Mouse (Mus musculus) forebrain, embryonic 11.5 days (tissue): ENCODE measurements at regions not wholly inside any gene's neighbourhood (a gene's known extent, or its start where the extent isn't known, plus 50 kb on each side); places are given as distances from the start of the nearest gene placed in this dataset.

ENCODE experiments used
- ATAC-seq: fragments of 200-750 bp; cut with Nextera tagmentation; replicated peaks from 2 replicates; pipeline ENCODE4 v1.8.0; 2017; ENCODE audit warnings: moderate TSS enrichment; ENCODE audit not compliant: low FRiP score
- DNase-seq: peaks from one replicate; pipeline ENCODE4 v3.0.0-alpha.2; 2017; ENCODE audit warnings: low spot score
- H3K27ac ChIP-seq: fragments of 300-500 bp; sonication (generic); 2 replicates; pipeline ENCODE4 v1.5.1; 2014; ENCODE audit warnings: low read depth, low read length
- H3K27me3 ChIP-seq: fragments of 300-500 bp; sonication (generic); 2 replicates; pipeline ENCODE4 v1.6.1; 2014; ENCODE audit warnings: mild to moderate bottlenecking, low read length, mixed read lengths; ENCODE audit not compliant: control insufficient read depth, insufficient read depth
- H3K36me3 ChIP-seq: fragments of 300-500 bp; sonication (generic); 2 replicates; pipeline ENCODE4 v1.6.1; 2014; ENCODE audit warnings: mild to moderate bottlenecking, low read length, moderate library complexity, mixed read lengths; ENCODE audit not compliant: control insufficient read depth, insufficient read depth
- H3K4me1 ChIP-seq: fragments of 300-500 bp; sonication (generic); replicated peaks from 2 replicates; pipeline ENCODE4 v1.6.1; 2014; ENCODE audit warnings: low read length, mixed read lengths; ENCODE audit not compliant: control insufficient read depth, insufficient read depth
- H3K4me2 ChIP-seq: fragments of 300-500 bp; sonication (generic); 2 replicates; pipeline ENCODE4 v1.6.1; 2014; ENCODE audit warnings: low read depth, mild to moderate bottlenecking, low read length, moderate library complexity, mixed read lengths; ENCODE audit not compliant: severe bottlenecking
- H3K4me3 ChIP-seq: fragments of 300-500 bp; sonication (generic); 2 replicates; pipeline ENCODE4 v1.5.1; 2014; ENCODE audit warnings: low read depth, low read length
- H3K9ac ChIP-seq: fragments of 300-500 bp; sonication (generic); 2 replicates; pipeline ENCODE4 v1.6.1; 2014; ENCODE audit warnings: low read length
- H3K9me3 ChIP-seq: fragments of 300-500 bp; sonication (generic); 2 replicates; pipeline ENCODE4 v1.6.1; 2016; ENCODE audit warnings: low read length, mixed read lengths; ENCODE audit not compliant: control insufficient read depth
- WGBS: fragments of 180-500 bp; shearing (Covaris S2); extraction: QIAGEN DNeasy Blood & Tissue Kit; methylation state at CpG from one replicate; pipeline ENCODE4 v1.1.7; 2014; 5-methylcytosine and 5-hydroxymethylcytosine counted together

- no peaks in the 10 kb centered on the region for H3K27me3 ChIP-seq
- H3K4me1 ChIP-seq, result no peaks in the 10 kb centered on the region
- no peak for ATAC-seq
- no peak overlapping the region for H3K27ac ChIP-seq
- no peak overlapping the region for H3K9ac ChIP-seq
- 96% methylated on average over 2 of the region's 2 CpGs for WGBS
- H3K4me3 ChIP-seq, result no peak overlapping the region
- no peaks in the 10 kb centered on the region for H3K36me3 ChIP-seq
- H3K9me3 ChIP-seq, result no peaks in the 10 kb centered on the region
- no peak overlapping the region for H3K4me2 ChIP-seq
- DNase-seq, result no peak
Measured at GRCm38 (mm10) chr6:32644016-32644415, 56.0 kb upstream of the Plxna4 start.

DNA sequence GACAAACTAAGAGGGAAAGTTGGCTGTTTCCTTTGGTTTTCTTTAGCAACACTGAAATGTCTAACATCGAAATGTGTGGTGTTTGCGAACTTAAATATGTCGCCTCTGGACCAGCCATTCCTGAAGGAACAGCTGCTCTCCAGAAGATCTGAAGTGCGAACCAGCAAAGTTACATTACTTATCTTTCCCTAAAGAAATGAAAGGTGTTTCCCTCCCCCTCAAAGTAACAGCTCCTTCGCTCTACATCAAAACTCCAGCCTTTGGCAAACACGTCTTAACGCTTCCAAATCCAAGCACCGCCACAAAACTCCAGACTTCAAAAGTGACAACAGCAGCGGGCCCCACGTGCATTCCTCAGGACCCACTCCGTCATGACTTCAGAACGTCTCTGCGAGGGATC, 50.9 kb upstream of the Plxna4 start:
- Histone ChIP-seq H3K4me3 (no peak overlapping the region), H3K36me3 (no peaks in the 10 kb centered on the region), H3K4me2 (no peak overlapping the region), H3K9ac (no peak overlapping the region), H3K9me3 (no peaks in the 10 kb centered on the region), H3K27ac (no peak overlapping the region), H3K27me3 (no peaks in the 10 kb centered on the region), H3K4me1 (no peaks in the 10 kb centered on the region)
- DNase-seq (no peak), ATAC-seq (no peak)
- WGBS, result 89% methylated on average over 13 of the region's 13 CpGs
